Mouse (Mus musculus) kidney, adult 2 months (tissue): ENCODE measurements around the gene Trip4.

Experiments
- CTCF ChIP-seq: fragments of 200-500 bp; conservative IDR thresholded peaks from 2 replicates; pipeline ENCODE4 v1.5.1; 2011; ENCODE audit warnings: low read depth, mild to moderate bottlenecking, control low read depth, low read length, moderate library complexity, mixed read lengths; ENCODE audit not compliant: insufficient read depth, insufficient read length
- POLR2A ChIP-seq: fragments of 200-500 bp; IDR thresholded peaks from one replicate; pipeline ENCODE4 v1.6.1; 2011; ENCODE audit warnings: low read depth, low read length, control low read depth

- no peak for TF ChIP-seq POLR2A
- no peak for TF ChIP-seq CTCF
Observed at GRCm38 (mm10) chr9:65811784-65812183, 96.8 kb downstream of the Trip4 start.
